Mouse (Mus musculus) central nervous system, embryonic 14 days (tissue): ENCODE measurements around the gene Sgsm2. TPM values are rescaled to one million over a fixed set of nuclear protein-coding genes. Genes with fewer than 3 reads are reported as not detected.

Experiments
- polyA plus RNA-seq: library from polyadenylated mRNA; depleted of rRNA; stranded (reverse); fragments of >200 nt; gene quantifications from 2 replicates; pipeline ENCODE4 v1.2.3, GENCODE M21; 2012; rRNA removed

Gene Sgsm2
- polyA plus RNA-seq: 46.5 and 48.2 TPM in 2 replicates

DNA sequence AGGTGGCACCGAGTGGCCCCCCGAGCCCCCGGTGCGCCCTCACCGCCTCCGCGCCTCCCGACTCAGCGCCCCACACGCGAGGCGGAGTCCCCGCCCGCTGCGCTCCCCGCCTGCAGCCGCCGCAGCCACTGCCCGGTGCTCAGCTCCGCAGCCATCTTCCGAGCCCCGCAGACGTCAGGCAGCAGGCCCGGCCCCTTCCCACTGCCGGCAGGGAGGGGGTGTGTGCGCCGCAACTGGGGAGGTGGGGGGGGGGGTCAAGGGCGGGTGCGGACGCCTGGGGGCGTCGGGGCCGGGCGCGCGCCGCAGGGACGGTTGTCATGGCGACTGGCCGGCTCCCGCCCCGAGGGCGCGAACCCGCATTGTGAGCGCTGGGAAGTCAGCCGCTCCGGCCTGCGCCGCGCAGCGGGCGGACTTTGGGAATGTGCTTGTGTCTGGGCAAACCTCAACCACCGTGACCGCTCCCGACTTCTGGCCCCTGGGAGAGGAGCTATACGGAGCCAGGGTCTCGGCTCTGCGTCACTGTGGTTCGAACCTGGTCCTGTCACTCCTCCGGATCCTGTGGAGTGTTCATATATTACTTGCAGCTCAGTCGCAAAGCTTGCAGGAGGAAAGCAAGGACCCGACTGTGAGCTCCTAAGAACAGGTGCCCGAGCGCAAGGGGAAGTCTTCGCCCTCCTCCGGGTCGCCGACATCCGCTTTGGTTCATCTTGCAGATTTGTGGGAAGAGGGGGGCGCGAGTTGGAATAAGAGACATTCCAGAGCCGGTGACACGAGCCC, at the start of gene Sgsm2:
Gene Sgsm2 (minus strand): TSS at position 160 of the 777 bp plus-strand sequence.

DNA sequence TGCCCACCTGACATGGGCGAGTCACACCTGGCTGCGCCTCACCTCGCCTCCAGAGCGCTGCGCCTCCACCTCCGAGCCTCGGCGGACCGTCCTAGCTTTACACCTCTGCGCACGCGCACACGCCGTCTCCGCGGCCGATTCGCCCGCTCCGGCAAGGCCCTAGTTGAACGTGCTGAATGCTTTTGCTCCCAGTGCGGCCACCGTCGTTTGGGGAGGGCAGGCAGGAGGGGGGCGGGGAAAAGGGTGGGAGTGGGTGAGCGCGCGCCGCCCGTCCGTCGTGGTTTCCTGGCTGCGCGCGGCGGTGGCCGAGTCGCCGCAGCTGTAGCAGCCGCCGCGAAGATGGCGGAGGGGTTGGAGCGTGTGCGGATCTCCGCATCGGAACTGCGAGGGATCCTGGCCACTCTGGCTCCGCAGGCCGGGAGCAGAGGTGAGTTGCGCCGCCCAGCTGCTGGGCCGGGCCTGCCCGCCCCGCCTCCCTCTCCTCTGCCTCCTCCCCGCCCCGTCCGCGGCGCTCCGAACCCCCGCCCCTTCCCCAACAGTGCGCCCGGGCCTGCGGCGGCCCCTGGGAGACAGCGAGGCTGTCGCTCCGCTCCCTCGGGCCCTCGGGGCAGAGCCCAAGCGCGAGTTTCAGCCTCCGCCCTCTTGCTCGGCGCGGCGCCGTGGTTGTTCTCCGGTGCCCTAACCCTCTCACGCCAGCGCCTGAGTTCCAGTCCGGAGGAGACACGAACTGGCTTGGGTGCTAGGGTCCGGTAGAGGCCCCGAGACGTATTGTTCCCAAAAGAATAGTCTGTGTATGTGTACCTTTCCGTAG, 28.9 kb upstream of the Sgsm2 start, which contains the start of the genes Smg6 and Srr:
Gene Smg6 (plus strand): TSS at position 247 of the 811 bp plus-strand sequence.
Gene Srr (minus strand): TSS at position 372 of the 811 bp plus-strand sequence.

GRCm38 (mm10) chr11:74897678-74898516, 1.0 kb upstream of the Sgsm2 start, which contains the start of gene Tsr1:
Tsr1 (plus strand) TSS chr11:74898071.

DNA sequence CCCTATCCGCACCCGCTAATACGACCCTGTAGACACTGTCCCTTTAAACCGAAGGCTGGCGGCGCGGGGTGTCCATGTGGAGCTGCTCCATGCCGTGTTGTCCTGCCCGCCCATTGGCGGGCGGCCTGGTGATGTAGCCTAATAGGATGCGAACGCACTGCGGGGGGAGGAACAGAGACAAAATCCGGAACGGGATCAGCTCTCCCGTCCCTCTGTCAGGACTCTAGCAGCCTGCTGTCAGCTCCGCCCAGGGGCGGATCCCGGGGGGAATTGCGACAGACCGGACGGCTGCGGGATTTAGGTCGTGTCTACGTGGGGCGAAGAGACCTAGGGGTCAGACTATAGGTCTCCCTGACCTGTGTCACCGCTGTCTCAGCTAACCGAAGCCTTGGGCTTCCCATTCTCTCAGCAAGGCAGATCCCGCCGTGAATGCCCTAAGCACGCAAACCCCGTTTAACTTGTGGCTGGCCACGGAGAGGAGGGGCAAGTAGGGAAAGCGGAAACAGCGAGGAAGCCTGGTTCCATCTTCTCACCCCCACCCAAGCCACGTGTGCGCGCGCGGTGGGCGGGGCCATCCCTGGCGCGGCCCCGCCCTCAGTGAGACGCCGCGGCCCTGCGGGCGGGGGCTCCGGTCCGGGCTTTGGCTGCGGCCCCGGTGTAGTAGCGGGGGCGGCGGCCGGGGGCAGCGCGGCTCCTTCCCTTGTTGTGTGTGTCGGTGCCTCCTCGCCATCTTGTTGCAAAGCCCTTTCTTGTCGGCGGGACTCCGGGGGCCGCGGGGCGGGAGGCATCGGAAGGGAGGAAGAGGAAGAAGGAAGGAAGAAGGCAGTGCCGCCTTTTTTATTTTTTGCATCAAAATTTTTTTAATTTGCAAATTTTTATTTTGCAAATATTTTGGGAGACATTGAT, 66.4 kb downstream of the Sgsm2 start, which contains the start of gene Mnt:
Gene Mnt (plus strand): TSS at position 665 of the 906 bp plus-strand sequence.

Other genes with a start within 250 kb of the Sgsm2 start
- 28.3 and 34.7 TPM in 2 replicates for gene Cluh, start 247.6 kb downstream of the Sgsm2 start, polyA plus RNA-seq
- gene Pafah1b1, start 172.4 kb downstream of the Sgsm2 start, polyA plus RNA-seq: 103 and 110 TPM in 2 replicates
- 19.0 and 20.0 TPM in 2 replicates for gene Mettl16, start 126.2 kb downstream of the Sgsm2 start, polyA plus RNA-seq
- gene Mnt, start 66.1 kb downstream of the Sgsm2 start, polyA plus RNA-seq: 27.6 and 29.3 TPM in 2 replicates
- 26.6 and 26.9 TPM in 2 replicates for gene Tsr1, start 1.0 kb upstream of the Sgsm2 start, polyA plus RNA-seq
- gene Smg6, start 28.8 kb upstream of the Sgsm2 start, polyA plus RNA-seq: 35.1 and 35.9 TPM in 2 replicates
- gene Srr, start 28.9 kb upstream of the Sgsm2 start, polyA plus RNA-seq: 26.0 and 32.6 TPM in 2 replicates